Mouse (Mus musculus): ENCODE measurements around the gene Rmdn2.

GRCm38 (mm10) chr17:79654187-79654586 lies 42.5 kb downstream of the Rmdn2 start:
- no peak for TF ChIP-seq CTCF (IDR thresholded peaks at IDR 0.05; ENCODE audit: borderline replicate concordance, insufficient read depth, low read depth, low read length)
- TF ChIP-seq POLR2A (IDR thresholded peaks at IDR 0.05; ENCODE audit: borderline replicate concordance, insufficient read depth, low read length) = no peak

Data from cerebellum, adult 2 months (tissue).